Mouse (Mus musculus) midbrain, embryonic 16.5 days (tissue): ENCODE data around the gene Spaca4. TPM values are rescaled to one million over a fixed set of nuclear protein-coding genes. Genes with fewer than 3 reads are reported as not detected.

Experiments used
- ATAC-seq: fragments of 200-750 bp; cut with Nextera tagmentation; 2 replicates; pipeline ENCODE4 v1.8.0; 2017; ENCODE audit warnings: moderate TSS enrichment
- H3K27ac ChIP-seq: fragments of 300-500 bp; sonication (generic); 2 replicates; pipeline ENCODE4 v1.5.1; 2014; ENCODE audit warnings: mild to moderate bottlenecking, low read length, mixed read lengths
- H3K27me3 ChIP-seq: fragments of 300-500 bp; sonication (generic); 2 replicates; pipeline ENCODE4 v1.6.1; 2014; ENCODE audit warnings: low read depth, low read length, mixed read lengths; ENCODE audit not compliant: control insufficient read depth, insufficient read depth
- H3K36me3 ChIP-seq: fragments of 300-500 bp; sonication (generic); 2 replicates; pipeline ENCODE4 v1.6.1; 2014; ENCODE audit warnings: mild to moderate bottlenecking, low read length, moderate library complexity, mixed read lengths; ENCODE audit not compliant: control insufficient read depth, insufficient read depth
- H3K4me1 ChIP-seq: fragments of 300-500 bp; sonication (generic); 2 replicates; pipeline ENCODE4 v1.6.1; 2014; ENCODE audit warnings: mild to moderate bottlenecking, low read length, mixed read lengths; ENCODE audit not compliant: control insufficient read depth, insufficient read depth
- H3K4me2 ChIP-seq: fragments of 300-500 bp; sonication (generic); 2 replicates; pipeline ENCODE4 v1.6.1; 2014; ENCODE audit warnings: mild to moderate bottlenecking, low read length, mixed read lengths
- H3K4me3 ChIP-seq: fragments of 300-500 bp; sonication (generic); 2 replicates; pipeline ENCODE4 v1.5.1; 2014; ENCODE audit warnings: low read depth, mild to moderate bottlenecking, low read length, moderate library complexity, mixed read lengths
- H3K9ac ChIP-seq: fragments of 300-500 bp; sonication (generic); 2 replicates; pipeline ENCODE4 v1.6.1; 2014; ENCODE audit warnings: low read depth, low read length, mixed read lengths
- H3K9me3 ChIP-seq: fragments of 300-500 bp; sonication (generic); replicated peaks from 2 replicates; pipeline ENCODE4 v1.6.1; 2014; ENCODE audit warnings: mild to moderate bottlenecking, low read length, mixed read lengths; ENCODE audit not compliant: control insufficient read depth, poor library complexity, severe bottlenecking
- WGBS: fragments of 180-500 bp; shearing (Covaris S2); extraction: QIAGEN DNeasy Blood & Tissue Kit; methylation state at CpG from one replicate; pipeline ENCODE4 v1.1.7; 2014; 5-methylcytosine and 5-hydroxymethylcytosine counted together
- polyA plus RNA-seq: library from polyadenylated mRNA; unstranded; fragments of >200 nt; fragmentation: Nextera tagmentation; extraction: Ambion mirVana; gene quantifications from 2 replicates; pipeline ENCODE4 v1.2.1, GENCODE M21; 2015

Gene Spaca4
- not detected in 2 replicates for polyA plus RNA-seq

- Histone ChIP-seq H3K9ac (no peak within 1 kb of the TSS), H3K4me3 (no peak within 1 kb of the TSS), H3K4me2 (no peak within 1 kb of the TSS), H3K9me3 (no peaks in the 10 kb centered on the region), H3K27ac (no peak within 1 kb of the TSS), H3K4me1 (no peaks in the 10 kb centered on the region), H3K36me3 (peaks cover 16% of the 10 kb centered on the region), H3K27me3 (no peaks in the 10 kb centered on the region)
- 91% methylated on average over 11 of the region's 11 CpGs for WGBS
- no peak for ATAC-seq
Observed at GRCm38 (mm10) chr7:45725713-45726112, at the start of gene Spaca4. TSS of gene Spaca4 (minus strand) at chr7:45725813.

GRCm38 (mm10) chr7:45775237-45775636, 49.6 kb upstream of the Spaca4 start:
- Histone ChIP-seq H3K4me2 (no peak overlapping the region), H3K4me3 (no peak overlapping the region), H3K4me1 (no peaks in the 10 kb centered on the region; the same call in 1 of the 2 replicates), H3K27ac (no peak overlapping the region), H3K36me3 (no peaks in the 10 kb centered on the region), H3K9me3 (no peaks in the 10 kb centered on the region), H3K27me3 (no peaks in the 10 kb centered on the region), H3K9ac (no peak overlapping the region)
- WGBS, result 83% methylated on average over 7 of the region's 7 CpGs
- no peak for ATAC-seq

GRCm38 (mm10) chr7:45771101-45771500, 45.5 kb upstream of the Spaca4 start:
- Histone ChIP-seq H3K9ac (no peak overlapping the region), H3K4me1 (no peaks in the 10 kb centered on the region), H3K4me3 (no peak overlapping the region), H3K9me3 (no peaks in the 10 kb centered on the region), H3K27ac (no peak overlapping the region), H3K36me3 (no peaks in the 10 kb centered on the region), H3K4me2 (no peak overlapping the region), H3K27me3 (no peaks in the 10 kb centered on the region)
- 59% methylated on average over 4 of the region's 4 CpGs for WGBS
- ATAC-seq, result no peak

- Histone ChIP-seq H3K27me3 (no peaks in the 10 kb centered on the region), H3K9me3 (no peaks in the 10 kb centered on the region), H3K27ac (no peak overlapping the region), H3K4me2 (no peak overlapping the region), H3K4me1 (no peaks in the 10 kb centered on the region), H3K9ac (no peak overlapping the region), H3K4me3 (no peak overlapping the region), H3K36me3 (no peaks in the 10 kb centered on the region)
- 78% methylated on average over 8 of the region's 8 CpGs for WGBS
- ATAC-seq, result no peak
Observed at GRCm38 (mm10) chr7:45770427-45771082, 44.9 kb upstream of the Spaca4 start.

GRCm38 (mm10) chr7:45767500-45767899, 41.9 kb upstream of the Spaca4 start:
- no peak for ATAC-seq
- no peaks in the 10 kb centered on the region for H3K4me1 ChIP-seq
- H3K4me2 ChIP-seq, result no peak overlapping the region
- H3K27me3 ChIP-seq, result no peaks in the 10 kb centered on the region
- no peak overlapping the region for H3K4me3 ChIP-seq
- no peaks in the 10 kb centered on the region for H3K9me3 ChIP-seq
- H3K27ac ChIP-seq, result no peak overlapping the region
- no peak overlapping the region for H3K9ac ChIP-seq
- no peaks in the 10 kb centered on the region for H3K36me3 ChIP-seq
- WGBS, result 90% methylated on average over 6 of the region's 6 CpGs

GRCm38 (mm10) chr7:45766764-45767163, 41.2 kb upstream of the Spaca4 start:
- Histone ChIP-seq H3K9ac (no peak overlapping the region), H3K4me2 (no peak overlapping the region), H3K27me3 (no peaks in the 10 kb centered on the region), H3K9me3 (no peaks in the 10 kb centered on the region), H3K4me3 (no peak overlapping the region), H3K36me3 (no peaks in the 10 kb centered on the region), H3K4me1 (no peaks in the 10 kb centered on the region), H3K27ac (no peak overlapping the region)
- ATAC-seq, result no peak
- WGBS, result 64% methylated on average over 8 of the region's 8 CpGs

- H3K9ac ChIP-seq, result no peak overlapping the region
- 68% methylated on average over 8 of the region's 8 CpGs for WGBS
- no peaks in the 10 kb centered on the region for H3K36me3 ChIP-seq
- no peak overlapping the region for H3K27ac ChIP-seq
- ATAC-seq, result no peak
- H3K9me3 ChIP-seq, result no peaks in the 10 kb centered on the region
- no peaks in the 10 kb centered on the region for H3K27me3 ChIP-seq
- no peaks in the 10 kb centered on the region for H3K4me1 ChIP-seq
- no peak overlapping the region for H3K4me3 ChIP-seq
- no peak overlapping the region for H3K4me2 ChIP-seq
Observed at GRCm38 (mm10) chr7:45765995-45766394, 40.4 kb upstream of the Spaca4 start.

- ATAC-seq, result no peak
- Histone ChIP-seq H3K4me1 (no peaks in the 10 kb centered on the region), H3K9ac (no peak overlapping the region), H3K36me3 (no peaks in the 10 kb centered on the region), H3K4me3 (no peak overlapping the region), H3K4me2 (no peak overlapping the region), H3K27me3 (peaks cover 12% of the 10 kb centered on the region), H3K27ac (no peak overlapping the region), H3K9me3 (no peaks in the 10 kb centered on the region)
- 65% methylated on average over 5 of the region's 5 CpGs for WGBS
Observed at GRCm38 (mm10) chr7:45760151-45760550, 34.5 kb upstream of the Spaca4 start.

- ATAC-seq, result no peak
- Histone ChIP-seq H3K36me3 (no peaks in the 10 kb centered on the region), H3K27me3 (peaks cover 12% of the 10 kb centered on the region), H3K4me3 (no peak overlapping the region; the same call in 1 of the 2 replicates), H3K27ac (no peak overlapping the region), H3K9me3 (no peaks in the 10 kb centered on the region), H3K9ac (0 out of 2 replicates have a peak overlapping the region, but pooled peaks have one; percentile 4), H3K4me2 (peak overlapping the region; percentile 15; the same call in 1 of the 2 replicates), H3K4me1 (no peaks in the 10 kb centered on the region)
- WGBS, result 8% methylated on average over 24 of the region's 27 CpGs
Observed at GRCm38 (mm10) chr7:45759400-45759799, 33.8 kb upstream of the Spaca4 start.
